Mouse (Mus musculus): ENCODE data around the gene Foxr1.

Gene Foxr1

GRCm38 (mm10) chr9:44440961-44441360, at the start of gene Foxr1:
Gene Foxr1, minus strand, starts transcription at chr9:44441136.
- no peak for DNase-seq (ENCODE audit: low spot score)

- peak; percentile 7 for DNase-seq (ENCODE audit: low spot score)
Observed at GRCm38 (mm10) chr9:44490086-44490967, 49.4 kb upstream of the Foxr1 start.

GRCm38 (mm10) chr9:44489651-44490085, 48.7 kb upstream of the Foxr1 start:
- peak; percentile 9 for DNase-seq (ENCODE audit: low spot score)

- DNase-seq (ENCODE audit: low spot score) = peak; percentile 64
Observed at GRCm38 (mm10) chr9:44488855-44489381, 48.0 kb upstream of the Foxr1 start.

GRCm38 (mm10) chr9:44488416-44488815, 47.5 kb upstream of the Foxr1 start:
- no peak for DNase-seq (ENCODE audit: low spot score)

GRCm38 (mm10) chr9:44487441-44487840, 46.5 kb upstream of the Foxr1 start:
- peak; percentile 13 for DNase-seq (ENCODE audit: low spot score)

GRCm38 (mm10) chr9:44486741-44487421, 45.9 kb upstream of the Foxr1 start:
- peak; percentile 15 for DNase-seq (ENCODE audit: low spot score)

- DNase-seq (ENCODE audit: low spot score) = no peak
Observed at GRCm38 (mm10) chr9:44486335-44486734, 45.4 kb upstream of the Foxr1 start.

GRCm38 (mm10) chr9:44485516-44486161, 44.7 kb upstream of the Foxr1 start:
- DNase-seq (ENCODE audit: low spot score) = no peak

GRCm38 (mm10) chr9:44485105-44485515, 44.2 kb upstream of the Foxr1 start:
- DNase-seq (ENCODE audit: low spot score) = no peak

GRCm38 (mm10) chr9:44484311-44485104, 43.6 kb upstream of the Foxr1 start:
- peak; percentile 23 for DNase-seq (ENCODE audit: low spot score)

- peak; percentile 61 for DNase-seq (ENCODE audit: low spot score)
Observed at GRCm38 (mm10) chr9:44483510-44484044, 42.6 kb upstream of the Foxr1 start.

GRCm38 (mm10) chr9:44483041-44483509, 42.1 kb upstream of the Foxr1 start:
- no peak for DNase-seq (ENCODE audit: low spot score)

- peak; percentile 93 for DNase-seq (ENCODE audit: low spot score)
Observed at GRCm38 (mm10) chr9:44482552-44482951, 41.6 kb upstream of the Foxr1 start, which contains the start of gene Bcl9l. Gene Bcl9l, plus strand, starts transcription at chr9:44482825.

- DNase-seq (ENCODE audit: low spot score) = no peak
Observed at GRCm38 (mm10) chr9:44482112-44482511, 41.2 kb upstream of the Foxr1 start.

- DNase-seq (ENCODE audit: low spot score) = peak; percentile 87
Observed at GRCm38 (mm10) chr9:44479628-44480428, 38.9 kb upstream of the Foxr1 start.

GRCm38 (mm10) chr9:44478959-44479605, 38.1 kb upstream of the Foxr1 start:
- DNase-seq (ENCODE audit: low spot score) = peak; percentile 68

GRCm38 (mm10) chr9:44478229-44478921, 37.4 kb upstream of the Foxr1 start:
- DNase-seq (ENCODE audit: low spot score) = peak; percentile 61
